Mouse (Mus musculus): ENCODE results near the gene Maf.

Maf gene

DNA sequence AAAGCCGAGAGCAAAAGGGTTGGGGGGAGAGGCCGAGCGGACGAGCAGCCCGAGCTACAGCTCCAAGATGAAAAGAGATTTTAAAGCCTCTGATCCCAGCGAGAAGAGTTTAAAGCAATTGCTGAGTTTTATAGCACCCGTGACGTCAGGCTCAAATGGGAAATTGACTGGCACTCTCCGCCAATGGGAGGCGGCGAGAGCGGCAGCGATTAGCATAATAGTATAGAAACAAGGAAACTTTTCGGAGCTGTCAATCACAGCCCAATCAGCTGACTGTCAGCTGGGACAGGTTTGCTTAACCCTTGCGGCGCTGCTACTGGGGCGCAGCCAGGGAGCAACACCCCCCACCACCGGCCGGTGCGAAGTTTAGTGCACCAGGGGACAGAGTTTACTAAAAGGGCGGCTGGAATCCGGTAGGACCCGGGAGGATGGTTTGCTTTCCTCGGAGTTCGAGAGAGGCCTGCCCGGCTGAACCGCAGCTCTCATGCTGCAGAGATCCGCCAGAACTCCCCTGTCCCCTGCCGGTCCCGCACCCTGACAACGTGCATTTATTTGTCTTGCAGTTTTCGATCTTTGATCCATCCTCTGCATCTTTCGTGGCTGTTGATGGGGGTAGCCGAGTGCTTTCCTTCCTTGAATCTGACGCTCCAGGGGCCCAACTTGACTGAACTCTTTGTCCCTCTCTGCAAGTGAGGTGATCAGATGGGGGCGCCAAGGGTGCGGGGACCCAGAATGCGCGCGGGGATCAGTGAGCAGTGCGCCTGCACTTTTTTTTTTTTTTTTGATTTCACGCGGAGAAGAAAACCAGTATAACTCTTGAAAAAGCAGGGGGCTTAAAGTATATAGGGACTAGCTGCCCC lies at the start of gene Maf:
TSS of gene Maf (minus strand) at position 64 of the 860 bp plus-strand sequence.
- DNase-seq = peak; percentile 88

DNA sequence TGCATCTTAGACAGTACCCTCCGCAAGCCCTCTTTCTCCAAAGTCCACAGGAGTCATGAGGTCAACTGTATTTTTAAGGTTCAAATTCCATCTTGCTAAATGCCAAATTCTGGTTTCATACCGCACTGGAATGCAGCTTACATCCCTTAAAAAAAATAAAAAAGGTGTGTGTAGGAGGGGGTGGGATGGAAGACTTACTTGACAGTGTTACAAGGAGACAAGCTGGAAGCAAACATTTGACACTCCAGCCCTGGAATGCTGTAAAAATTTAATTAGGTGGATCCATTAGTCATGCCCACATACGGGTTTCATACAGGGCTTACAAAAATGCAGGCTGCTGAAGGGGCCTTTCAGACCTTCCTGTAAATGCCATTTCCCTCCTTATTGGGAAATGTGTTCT lies 49.4 kb upstream of the Maf start:
- no peak for DNase-seq

DNA sequence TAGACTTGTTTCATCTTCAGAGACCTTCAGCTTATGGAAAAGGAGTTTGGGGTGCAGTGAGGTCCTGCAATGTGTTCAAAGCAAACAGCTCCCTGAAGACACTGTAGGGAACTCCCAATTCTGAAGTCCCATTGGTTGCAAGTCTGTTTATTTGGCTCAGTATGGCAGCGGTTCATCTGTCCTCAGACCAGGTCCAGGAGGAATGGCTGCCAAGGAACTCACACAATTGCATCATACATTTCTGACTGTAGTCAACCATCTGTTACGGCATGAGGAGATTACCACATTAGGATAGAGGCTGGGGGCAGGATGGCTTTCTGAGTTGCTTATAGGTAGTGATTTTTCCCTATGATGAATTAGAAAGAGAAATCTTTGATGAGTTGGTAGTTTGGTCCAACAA lies 48.4 kb upstream of the Maf start:
- DNase-seq = no peak

DNA sequence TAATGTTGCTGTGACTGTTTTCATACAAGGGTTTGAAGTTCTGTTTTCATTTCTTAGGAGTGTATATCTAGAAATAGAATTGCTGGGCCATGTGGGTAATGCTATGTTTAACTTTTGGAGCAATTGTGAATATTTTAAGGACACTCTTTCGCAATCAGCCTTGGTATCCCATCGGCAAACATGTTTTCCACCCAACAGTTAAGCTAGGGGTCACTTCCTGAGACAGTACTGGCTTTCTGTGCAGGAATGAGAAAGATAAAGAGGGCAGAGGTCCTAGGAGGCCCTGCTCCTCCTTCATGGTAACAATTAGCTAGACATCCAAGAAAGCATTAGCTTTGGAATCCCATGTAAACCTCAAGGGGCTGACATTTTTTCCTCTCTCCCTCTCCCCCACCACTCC lies 47.1 kb upstream of the Maf start:
- no peak for DNase-seq

DNA sequence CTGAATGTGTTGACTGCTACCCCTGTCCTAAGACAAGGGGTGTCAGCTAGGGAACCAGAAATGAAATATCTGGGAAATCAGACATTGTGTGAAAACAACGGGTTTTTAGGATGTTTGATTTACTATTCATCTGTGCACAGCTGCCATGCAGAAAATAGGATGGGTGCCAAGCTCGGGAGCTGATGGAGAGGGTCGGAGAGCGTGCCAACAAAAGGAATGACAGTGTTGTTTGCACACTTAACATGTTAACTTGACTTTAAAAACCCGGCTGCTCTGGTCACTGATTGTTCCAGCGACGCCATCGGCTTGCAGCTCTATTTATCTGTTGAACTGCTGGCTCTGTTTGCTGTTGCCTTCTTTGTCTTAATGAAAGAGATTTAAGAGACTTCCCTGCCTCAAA lies 46.2 kb upstream of the Maf start:
- no peak for DNase-seq

DNA sequence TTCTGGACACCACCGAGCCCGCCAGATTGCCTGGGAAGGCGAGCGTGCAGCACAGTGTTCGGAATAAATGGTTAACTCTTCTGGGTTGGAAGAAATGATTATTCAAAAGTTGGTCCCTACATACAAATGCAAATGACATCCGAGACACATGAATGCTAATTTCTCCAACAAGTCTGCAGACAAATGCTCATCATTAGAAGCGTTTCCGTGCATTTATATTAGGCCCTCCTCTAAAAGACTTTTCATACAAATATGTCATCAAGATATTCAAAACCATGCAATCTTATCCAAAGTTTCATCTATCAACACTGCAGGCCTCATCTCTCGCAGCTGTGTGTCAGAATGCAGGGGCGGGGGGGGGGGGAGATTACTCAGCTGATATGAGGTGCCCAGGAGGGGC lies 39.8 kb upstream of the Maf start:
- no peak for DNase-seq

DNA sequence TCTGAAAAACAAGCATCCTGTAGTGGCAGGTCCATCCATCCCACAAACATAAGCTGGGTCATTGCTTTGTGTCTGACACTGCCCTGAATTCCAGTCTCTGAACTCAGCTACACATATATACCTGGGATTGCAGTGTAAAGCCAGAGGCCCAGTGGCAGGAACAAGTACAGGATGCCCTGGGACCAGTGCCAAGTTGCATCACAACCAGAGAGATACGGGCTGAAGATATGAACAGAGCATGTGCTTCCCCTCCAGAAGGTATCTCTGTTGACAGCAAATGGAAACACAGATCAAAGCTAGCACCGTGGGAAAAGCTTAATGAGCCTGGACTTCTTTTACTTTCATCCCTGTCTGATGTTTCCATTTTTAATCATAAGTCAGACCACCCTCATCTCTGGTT lies 38.1 kb upstream of the Maf start:
- no peak for DNase-seq

DNA sequence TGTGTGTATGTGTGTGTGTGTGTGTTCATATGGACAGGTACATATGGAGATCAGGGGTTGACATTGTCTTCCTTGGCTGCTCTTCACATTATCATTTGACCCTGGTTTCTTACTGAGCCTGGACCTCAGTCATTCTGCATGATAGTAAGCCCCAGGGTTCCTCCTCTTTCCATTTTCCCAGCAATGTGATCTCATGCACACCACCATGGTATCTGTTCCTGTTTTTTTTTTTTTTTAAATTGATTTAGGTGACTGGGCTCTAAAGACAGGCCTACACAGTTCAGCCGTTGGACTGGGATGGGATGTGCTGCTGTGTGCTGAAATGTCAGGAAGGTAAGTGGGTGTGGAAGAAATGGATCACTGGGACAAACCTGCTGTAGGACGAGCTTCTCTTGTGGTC lies 35.8 kb upstream of the Maf start:
- no peak for DNase-seq

DNA sequence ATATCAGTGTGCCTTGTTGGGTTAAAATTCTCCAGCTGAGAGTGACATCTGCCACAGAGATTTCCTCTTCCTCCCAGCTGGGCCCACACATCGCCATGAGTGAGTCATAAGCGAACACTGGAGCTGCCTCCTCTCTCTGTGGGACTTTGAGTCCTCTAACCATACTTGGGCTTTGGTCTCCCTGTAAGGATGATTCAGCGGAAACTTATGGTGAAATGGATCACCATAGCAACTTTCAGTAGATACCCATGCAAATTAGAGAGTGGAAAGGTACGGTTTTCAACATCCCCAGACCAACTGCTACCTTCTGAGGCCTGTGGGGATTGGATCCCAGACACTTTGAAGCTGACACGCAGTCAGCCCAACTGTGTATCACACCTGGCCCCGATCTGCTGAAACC lies 35.1 kb upstream of the Maf start:
- DNase-seq = peak; percentile 27

DNA sequence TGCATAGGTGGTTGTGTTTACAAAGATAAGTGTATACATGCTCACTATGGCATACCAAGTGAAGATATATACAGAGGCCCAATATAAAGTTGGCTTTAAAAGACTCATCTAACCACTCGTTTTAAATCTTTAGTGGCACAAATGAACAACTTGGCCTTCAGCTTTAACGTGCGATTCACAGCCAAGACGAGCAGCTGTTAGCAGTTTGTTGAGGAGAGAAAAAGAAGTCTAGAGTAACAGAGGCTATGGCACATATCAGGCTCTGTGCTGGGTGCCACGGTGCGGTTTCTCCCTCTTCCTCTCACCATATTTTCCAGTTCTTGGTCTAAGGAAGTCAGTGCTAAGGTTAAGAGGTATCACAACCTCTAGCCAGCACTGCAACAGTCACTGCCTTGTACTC lies 34.4 kb upstream of the Maf start:
- DNase-seq = no peak

DNA sequence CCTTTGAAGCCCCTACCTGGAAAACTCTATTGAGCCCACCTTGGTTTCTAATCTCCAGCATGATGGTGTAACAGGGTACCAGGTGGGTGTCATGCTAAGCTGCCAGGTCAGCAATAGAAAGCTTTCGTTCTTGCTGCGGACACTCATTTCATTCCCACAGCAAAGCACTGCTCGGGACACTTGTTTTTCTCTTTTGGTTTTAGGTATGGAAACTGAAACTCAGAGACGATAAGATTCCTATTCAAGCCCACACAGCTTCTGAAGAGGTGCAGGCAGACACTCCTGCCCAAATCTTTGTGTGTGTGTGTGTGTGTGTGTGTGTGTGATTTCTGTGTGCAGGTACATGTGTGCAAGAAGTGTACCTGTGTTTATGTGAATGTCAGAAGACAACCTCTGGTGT lies 32.2 kb upstream of the Maf start:
- no peak for DNase-seq

DNA sequence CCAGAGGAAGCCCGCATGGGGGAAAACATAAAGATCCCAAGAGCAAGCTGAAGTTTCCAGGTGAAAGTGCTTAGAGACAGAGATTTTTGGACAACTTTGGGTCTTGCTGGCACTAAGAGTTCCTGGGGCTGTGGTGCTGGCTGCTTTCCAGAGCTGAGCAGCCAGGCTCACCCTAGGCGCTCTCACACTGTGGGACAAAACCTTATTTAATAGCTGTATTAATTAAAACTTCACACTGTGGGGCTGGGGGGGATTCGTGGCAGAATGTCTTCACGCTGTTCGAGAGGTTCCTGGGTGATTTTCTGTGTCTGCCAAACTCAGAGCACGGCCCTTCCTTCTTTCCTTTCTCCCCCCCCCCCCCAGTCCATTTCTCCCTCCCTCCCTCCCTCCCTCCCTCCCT lies 24.8 kb upstream of the Maf start:
- DNase-seq = no peak

DNA sequence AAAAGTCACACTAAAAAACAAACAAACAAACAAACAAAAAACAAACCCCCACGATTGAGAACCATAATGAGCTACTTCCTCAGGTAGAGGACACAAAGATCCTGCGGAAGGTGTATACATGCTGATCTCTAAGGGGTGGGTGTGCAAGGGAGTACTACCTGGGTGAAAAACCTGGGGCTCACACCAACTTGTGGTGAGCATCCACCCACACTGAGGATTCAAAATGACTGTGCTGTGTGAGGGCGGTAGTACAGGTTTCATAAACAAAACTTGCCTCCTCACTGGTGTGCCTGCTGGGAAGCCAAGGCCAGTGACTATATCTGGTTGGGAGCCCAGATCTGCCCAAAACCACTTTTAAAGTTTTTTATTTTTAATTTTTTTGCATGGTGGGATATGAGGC lies 19.2 kb upstream of the Maf start:
- DNase-seq = no peak

DNA sequence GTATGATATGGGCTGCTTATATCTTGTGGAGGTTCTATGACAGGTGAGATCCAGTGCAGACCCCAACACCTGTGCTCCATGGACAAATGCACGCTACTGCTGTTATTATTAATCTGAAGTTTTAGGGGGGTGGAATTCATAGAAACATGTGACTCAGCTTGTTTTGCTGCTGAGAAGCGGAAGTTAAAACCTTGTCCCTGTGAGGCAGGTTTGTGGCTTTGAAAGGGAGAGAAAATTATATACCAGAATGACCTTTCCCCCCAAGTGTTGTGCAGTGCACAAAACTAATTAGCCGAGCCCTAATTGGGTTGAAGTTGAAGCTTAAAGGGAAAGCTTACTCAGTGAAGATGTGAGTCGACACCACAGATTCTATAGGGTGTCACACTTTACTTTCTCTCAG lies 18.6 kb upstream of the Maf start:
- DNase-seq = no peak

DNA sequence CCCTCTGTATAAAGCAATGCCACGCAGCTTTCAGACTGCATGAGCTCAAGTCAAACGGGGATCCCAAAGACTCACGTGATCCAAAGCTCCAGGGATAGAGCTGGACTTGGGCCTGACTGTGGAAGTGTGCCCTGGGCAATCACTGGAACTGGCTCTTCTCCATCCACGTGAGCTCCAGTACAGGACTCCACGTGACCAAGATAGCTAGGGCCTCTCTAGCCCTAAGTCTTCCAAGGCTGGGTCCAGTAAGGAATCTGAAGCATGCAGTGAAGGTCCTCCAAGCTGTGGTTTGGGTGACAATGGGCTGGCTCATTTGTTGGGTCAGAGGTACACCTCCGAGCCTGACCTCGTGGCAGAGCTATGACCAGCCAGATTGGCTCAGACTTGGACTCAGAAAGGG lies 11.5 kb upstream of the Maf start:
- no peak for DNase-seq

DNA sequence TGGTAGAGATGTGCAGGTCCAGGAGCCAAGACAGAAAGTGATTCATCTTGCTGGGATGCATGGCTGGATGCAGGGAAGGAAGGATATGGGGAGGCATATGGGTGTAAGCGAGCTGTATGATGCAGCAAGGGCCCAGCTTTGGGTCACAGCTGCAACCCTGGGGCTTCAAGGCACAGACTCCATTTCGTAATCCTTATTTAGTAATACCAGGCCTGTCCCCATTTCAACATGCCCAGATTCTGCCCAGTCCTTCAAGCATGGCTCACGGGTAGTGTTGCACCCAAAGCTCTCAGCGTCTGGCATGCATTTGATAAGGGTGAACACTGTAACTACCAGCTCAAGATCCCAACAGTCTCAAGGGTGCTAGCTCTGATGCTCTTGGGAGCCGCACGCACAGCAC lies 11.0 kb upstream of the Maf start:
- no peak for DNase-seq

DNA sequence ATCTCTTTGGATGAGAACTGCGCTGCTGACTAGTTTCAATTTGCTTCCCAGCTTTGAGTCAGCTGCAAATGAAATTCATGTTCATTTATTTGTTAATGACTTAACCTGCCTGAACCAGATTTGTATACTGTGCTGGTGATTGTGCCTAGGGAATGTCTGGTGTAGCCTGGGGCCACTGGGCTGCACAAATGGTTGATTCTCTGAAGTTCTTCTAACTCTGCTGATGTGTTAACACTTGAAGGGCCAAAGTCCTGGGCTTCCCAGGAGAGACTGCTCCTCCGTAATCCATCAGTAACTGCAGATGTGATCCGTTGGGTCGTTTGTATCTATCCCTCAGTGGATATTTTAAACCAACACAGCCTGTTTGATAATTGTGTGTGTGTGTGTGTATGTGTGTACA lies 7.7 kb upstream of the Maf start:
- no peak for DNase-seq

DNA sequence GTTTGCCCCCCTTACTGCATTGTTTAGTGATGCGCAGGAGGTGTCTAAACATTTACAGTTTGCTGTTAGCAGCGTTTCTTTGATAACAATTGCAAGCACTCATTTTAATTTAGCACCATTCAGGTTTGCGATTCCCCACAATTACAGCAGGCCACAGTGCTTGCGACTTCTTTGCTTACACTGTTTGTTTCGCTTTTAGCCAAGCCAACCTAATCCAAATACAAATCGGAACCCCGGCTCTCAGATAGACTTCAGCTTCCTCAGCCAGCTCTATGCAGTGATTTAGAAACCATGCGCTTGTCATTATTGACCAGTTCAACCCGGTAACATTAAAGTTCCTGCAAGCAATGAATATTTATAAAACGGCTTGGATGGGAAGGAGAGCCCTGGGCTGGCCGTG lies 3.5 kb upstream of the Maf start:
- no peak for DNase-seq

DNA sequence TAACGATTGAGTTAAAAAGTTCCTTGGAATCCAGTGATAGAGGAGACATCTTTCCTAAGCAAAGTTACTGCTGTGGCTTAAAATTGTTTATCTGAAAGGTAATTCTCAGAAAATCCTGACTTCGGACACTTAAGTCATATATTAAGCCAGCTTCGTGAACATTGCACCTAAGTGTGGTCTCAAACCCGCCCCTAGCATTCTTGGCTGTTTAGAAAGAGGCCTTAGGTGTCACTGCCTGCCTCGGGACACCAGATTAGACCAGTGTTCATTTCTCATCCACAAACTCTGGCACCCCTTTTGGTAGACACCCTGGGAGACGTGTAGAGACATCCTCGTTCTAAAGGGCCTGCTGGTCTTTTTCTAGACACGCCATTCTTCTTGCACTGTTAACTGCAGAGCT lies 2.3 kb upstream of the Maf start:
- no peak for DNase-seq

DNA sequence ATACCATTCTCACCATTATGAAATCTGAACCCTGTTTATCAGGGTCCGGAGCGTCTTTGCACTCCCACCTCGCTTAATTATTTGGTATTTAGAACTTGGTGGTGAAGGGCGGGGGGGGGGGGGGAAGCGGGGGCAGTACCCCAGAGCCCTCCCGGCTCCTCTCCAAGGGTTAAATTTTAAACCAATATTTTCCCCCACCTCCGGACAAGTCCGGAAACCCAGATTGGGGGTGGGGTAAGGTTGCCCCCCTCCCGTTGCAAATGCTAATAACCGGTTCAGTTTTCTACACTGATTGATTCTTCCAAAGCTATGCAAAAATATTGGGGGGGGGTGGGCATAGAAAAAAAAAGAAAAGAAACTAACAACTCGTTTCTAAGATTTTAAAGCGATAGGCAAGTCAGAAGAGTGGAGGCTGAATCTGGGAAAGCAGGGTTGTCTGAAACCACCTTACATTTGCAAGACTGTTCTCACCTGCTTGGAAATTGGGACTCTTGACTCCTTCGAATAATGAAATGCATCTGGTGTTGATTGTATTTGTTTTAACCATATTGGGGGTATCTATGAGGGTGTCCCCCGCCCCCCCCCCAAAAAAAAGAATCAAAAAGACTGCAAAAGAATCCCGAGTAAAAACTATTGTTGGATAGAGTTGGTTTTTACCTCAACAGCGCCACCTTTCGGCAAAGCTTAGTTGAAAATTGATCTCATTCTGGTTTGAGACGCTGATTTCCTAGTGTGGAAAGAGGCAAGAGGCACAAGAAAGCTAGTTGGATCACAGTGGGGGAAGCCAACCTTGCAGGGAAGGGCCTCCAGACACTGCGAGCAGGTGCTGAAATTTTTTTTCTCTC lies 1.6 kb upstream of the Maf start:
- DNase-seq = peak; percentile 64

DNA sequence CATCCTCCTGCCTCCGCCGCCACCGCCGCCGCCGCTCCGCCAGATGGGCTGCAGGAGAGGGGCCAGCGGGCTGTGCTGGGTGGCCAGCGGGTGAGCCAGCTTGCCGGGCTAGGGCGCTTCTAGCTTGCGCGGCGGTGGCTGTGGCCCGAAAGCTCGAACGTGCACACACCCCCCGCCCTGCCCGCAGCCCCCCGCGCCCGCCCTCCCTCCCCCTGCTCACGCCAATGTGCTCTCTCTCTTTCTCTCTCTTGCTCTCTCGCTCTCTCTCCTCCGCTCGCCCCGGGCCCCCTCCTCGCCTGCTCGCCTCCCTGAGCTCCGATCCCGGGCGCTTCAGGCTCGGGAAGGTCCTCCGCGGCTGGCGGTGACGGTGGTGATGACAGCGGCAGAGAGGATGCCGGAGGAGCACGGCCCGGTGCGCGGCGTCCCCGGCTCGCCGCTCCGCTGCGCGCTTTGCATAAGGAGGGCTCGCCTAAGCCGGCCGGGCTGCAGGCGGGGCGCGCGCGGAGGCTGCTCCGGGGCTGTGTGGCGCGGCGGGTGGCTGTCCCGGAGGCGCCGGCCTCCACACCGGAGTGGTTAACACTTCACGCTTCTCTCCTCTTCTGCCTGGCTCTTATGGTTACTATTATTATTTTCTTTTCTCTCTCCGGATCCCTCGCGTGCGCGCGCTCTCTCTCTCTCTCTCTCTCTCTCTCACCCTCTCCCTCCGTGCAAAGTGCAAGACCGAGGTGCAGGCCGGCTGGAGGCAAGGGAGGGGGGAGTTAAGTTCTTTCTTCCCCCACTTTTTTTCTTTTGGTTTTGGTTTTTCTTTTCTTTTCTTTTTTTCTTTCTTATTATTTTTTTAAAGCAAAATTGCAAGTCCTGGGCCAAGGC lies 498 bp downstream of the Maf start:
- DNase-seq = peak; percentile 30

DNA sequence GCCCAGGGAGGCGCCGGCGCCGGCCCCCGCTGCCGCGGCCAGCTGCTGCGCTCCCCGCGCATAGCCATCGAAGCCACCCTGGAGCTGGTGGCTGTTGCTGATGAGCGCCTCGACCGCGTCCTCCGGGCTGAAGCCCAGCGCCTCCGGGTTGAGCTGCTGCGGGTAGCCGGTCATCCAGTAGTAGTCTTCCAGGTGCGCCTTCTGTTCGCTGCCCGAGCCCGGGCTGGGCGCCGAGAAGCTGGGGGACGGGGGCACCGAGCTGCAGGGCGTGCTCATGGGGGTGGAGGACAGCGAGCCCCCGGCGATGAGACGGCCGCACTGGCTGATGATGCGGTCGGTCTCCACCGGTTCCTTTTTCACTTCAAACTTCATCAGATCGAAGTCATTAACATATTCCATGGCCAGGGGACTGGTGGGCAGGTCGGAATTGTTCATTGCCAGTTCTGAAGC lies 1.2 kb downstream of the Maf start:
- no peak for DNase-seq

DNA sequence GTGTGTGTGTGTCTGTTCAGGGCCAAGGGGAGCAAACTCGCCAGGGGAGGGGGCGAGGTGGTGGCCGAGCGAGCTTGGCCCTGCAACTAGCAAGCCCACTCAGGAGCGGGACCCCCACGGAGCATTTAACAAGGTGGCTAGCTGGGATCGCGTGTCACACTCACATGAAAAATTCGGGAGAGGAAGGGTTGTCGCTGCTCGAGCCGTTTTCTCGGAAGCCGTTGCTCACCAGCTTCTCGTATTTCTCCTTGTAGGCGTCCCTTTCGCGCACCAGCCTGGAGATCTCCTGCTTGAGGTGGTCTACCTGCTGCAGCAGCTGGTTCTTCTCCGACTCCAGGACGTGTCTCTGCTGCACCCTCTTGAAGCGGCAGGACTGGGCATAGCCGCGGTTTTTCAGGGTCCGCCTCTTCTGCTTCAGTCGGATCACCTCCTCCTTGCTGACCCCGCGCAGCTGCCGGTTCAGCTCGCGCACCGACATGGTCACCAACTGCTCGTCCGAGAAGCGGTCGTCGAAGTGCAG lies 1.9 kb downstream of the Maf start:
- peak; percentile 34 for DNase-seq

Data from layer of hippocampus, adult 9-11 months (tissue).